Mouse (Mus musculus) bone marrow, adult 2 months (tissue): Measurements from ENCODE around the gene Ubxn6. TPM values are rescaled to one million over a fixed set of nuclear protein-coding genes. Genes with fewer than 3 reads are reported as not detected.
"Not testable (repeated sequence)": the region's sequence is repeated elsewhere in the genome, so short reads cannot be mapped to it uniquely, and the experiment has no call there.

Source experiments
- H3K27ac ChIP-seq: fragments of 200-500 bp; 2 replicates; pipeline ENCODE4 v1.5.1; 2012; ENCODE audit warnings: low read depth, mild to moderate bottlenecking, control low read depth, inconsistent platforms, low read length; ENCODE audit not compliant: control insufficient read depth, poor library complexity, insufficient read depth
- H3K4me1 ChIP-seq: fragments of 200-500 bp; 2 replicates; pipeline ENCODE4 v1.6.1; 2011; ENCODE audit warnings: low read length; ENCODE audit not compliant: control insufficient read depth, insufficient read depth
- H3K4me3 ChIP-seq: fragments of 200-500 bp; replicated peaks from 2 replicates; pipeline ENCODE3; 2011; ENCODE audit warnings: mild to moderate bottlenecking, low read depth, low read length, control low read depth; ENCODE audit not compliant: control insufficient read depth
- CTCF ChIP-seq: fragments of 200-500 bp; IDR thresholded peaks from 2 replicates; pipeline ENCODE4 v1.5.1; 2011; ENCODE audit warnings: low read length, control low read depth; ENCODE audit not compliant: control insufficient read depth, insufficient read depth
- POLR2A ChIP-seq: fragments of 200-500 bp; IDR thresholded peaks from 2 replicates; pipeline ENCODE4 v1.6.1; 2011; ENCODE audit warnings: low read depth, mild to moderate bottlenecking, control low read depth, low read length, borderline replicate concordance; ENCODE audit not compliant: control insufficient read depth
- WGBS: fragments of 180-500 bp; shearing (Covaris S2); methylation state at CpG from one replicate; pipeline ENCODE4 v1.1.7; 2018; 5-methylcytosine and 5-hydroxymethylcytosine counted together
- polyA plus RNA-seq: library from polyadenylated mRNA; stranded (reverse); fragments of >200 nt; gene quantifications from 2 replicates; pipeline ENCODE4 v1.2.4, GENCODE M21; 2011; ENCODE audit warnings: low replicate concordance; ENCODE audit not compliant: missing spikeins, insufficient read depth, insufficient read length

Ubxn6 gene
- polyA plus RNA-seq, 1 experiment, result 41.7 TPM

- peaks cover 7% of the 10 kb centered on the region; the same call in 1 of the 2 replicates for H3K4me1 ChIP-seq
- no peak overlapping the region for H3K27ac ChIP-seq
- H3K4me3 ChIP-seq, result no peak overlapping the region
- WGBS, result 78% methylated on average over 5 of the region's 5 CpGs
- TF ChIP-seq POLR2A, result no peak
- TF ChIP-seq CTCF, result no peak
Observed at GRCm38 (mm10) chr17:56077523-56077922, 2.7 kb upstream of the Ubxn6 start.

GRCm38 (mm10) chr17:56074097-56074826, 566 bp downstream of the Ubxn6 start:
- TF ChIP-seq POLR2A (no peak), CTCF (no peak)
- Histone ChIP-seq H3K4me1 (peaks cover 3% of the 10 kb centered on the region; the same call in 1 of the 2 replicates), H3K4me3 (peak overlapping the region; percentile 72), H3K27ac (peak overlapping the region; percentile 96)
- WGBS, result 8% methylated on average over 22 of the region's 22 CpGs

- TF ChIP-seq POLR2A (no peak), CTCF (no peak)
- no peak overlapping the region for H3K27ac ChIP-seq
- 0 out of 2 replicates have a peak, but pooled peaks cover 1% of the 10 kb centered on the region for H3K4me1 ChIP-seq
- H3K4me3 ChIP-seq, result no peak overlapping the region
- WGBS, result 91% methylated on average over 5 of the region's 5 CpGs
Observed at GRCm38 (mm10) chr17:56072243-56072642, 2.6 kb downstream of the Ubxn6 start.

- no peak overlapping the region for H3K27ac ChIP-seq
- 0 out of 2 replicates have a peak, but pooled peaks cover 1% of the 10 kb centered on the region for H3K4me1 ChIP-seq
- TF ChIP-seq POLR2A (no peak), CTCF (no peak)
- no peak overlapping the region for H3K4me3 ChIP-seq
Observed at GRCm38 (mm10) chr17:56071126-56071525, 3.7 kb downstream of the Ubxn6 start.

GRCm38 (mm10) chr17:56069066-56069465, 5.8 kb downstream of the Ubxn6 start:
- no peak overlapping the region for H3K27ac ChIP-seq
- WGBS, result 97% methylated on average over 14 of the region's 14 CpGs
- H3K4me1 ChIP-seq, result no peaks in the 10 kb centered on the region
- H3K4me3 ChIP-seq, result no peak overlapping the region
- TF ChIP-seq CTCF (no peak), POLR2A (no peak)

GRCm38 (mm10) chr17:56066451-56066850, 8.4 kb downstream of the Ubxn6 start:
- no peak overlapping the region for H3K4me3 ChIP-seq
- no peaks in the 10 kb centered on the region for H3K4me1 ChIP-seq
- H3K27ac ChIP-seq, result no peak overlapping the region
- no peak for TF ChIP-seq CTCF
- no peak for TF ChIP-seq POLR2A

- 87% methylated on average over 6 of the region's 6 CpGs for WGBS
- not testable (repeated sequence) for H3K27ac ChIP-seq, H3K4me3 ChIP-seq, H3K4me1 ChIP-seq
Observed at GRCm38 (mm10) chr17:56065715-56066114, 9.1 kb downstream of the Ubxn6 start.

GRCm38 (mm10) chr17:56062081-56062480, 12.7 kb downstream of the Ubxn6 start:
- WGBS, result 89% methylated on average over 7 of the region's 7 CpGs
- Histone ChIP-seq H3K4me1 (no peaks in the 10 kb centered on the region), H3K27ac (no peak overlapping the region), H3K4me3 (no peak overlapping the region)
- TF ChIP-seq CTCF, result no peak
- no peak for TF ChIP-seq POLR2A

- no peak overlapping the region for H3K4me3 ChIP-seq
- H3K4me1 ChIP-seq, result no peaks in the 10 kb centered on the region
- 93% methylated on average over 11 of the region's 11 CpGs for WGBS
- TF ChIP-seq POLR2A (no peak), CTCF (no peak)
- no peak overlapping the region for H3K27ac ChIP-seq
Observed at GRCm38 (mm10) chr17:56057381-56058120, 17.3 kb downstream of the Ubxn6 start.
